ENCODE assay signal across 30 mouse cellular contexts in genomic region chr5:89559118-89559517, GRCm38 (mm10). TPM values are rescaled to one million over a fixed set of nuclear protein-coding genes. Genes with fewer than 3 reads are reported as not detected.
"Had no signal": no experiment of that assay in that cellular context is flagged by ENCODE, and none has a peak within 500 bp of the region (broad histone marks: within the 10 kb centered on the region; RNA-seq: fewer than 3 reads in every experiment).

No protein-coding gene starts in this region.

RNA-seq across cellular contexts. Expression of gene Npffr2, which starts 31.9 kb away (rescaled TPM):
- total RNA-seq: heart, postnatal 10 days; heart, postnatal 14 days; heart, postnatal 25 days; heart, postnatal 36 days; heart, postnatal 4 days; hematopoietic stem cell, adult 5-6 weeks; layer of hippocampus, adult 18-20 months; layer of hippocampus, adult 2 months; layer of hippocampus, postnatal 10 days; layer of hippocampus, postnatal 14 days; layer of hippocampus, postnatal 25 days; layer of hippocampus, postnatal 36 days had no signal
- polyA plus RNA-seq: heart, embryonic 13.5 days; heart, embryonic 14.5 days; heart, embryonic 15.5 days; heart, embryonic 16.5 days; heart, postnatal 0 days; hindbrain, embryonic 12.5 days; hindbrain, embryonic 15.5 days; hindbrain, postnatal 0 days; inflammation-experienced regulatory T-cells, adult 6 months; intestine, embryonic 14.5 days; intestine, embryonic 15.5 days; intestine, embryonic 16.5 days; intestine, postnatal 0 days; kidney, adult 2 months; kidney, embryonic 14.5 days; kidney, embryonic 15.5 days; kidney, embryonic 16.5 days; large intestine, adult 2 months had no signal
